Comparison of ENCODE assay signal across 9 mouse cellular contexts in the genomic region with DNA sequence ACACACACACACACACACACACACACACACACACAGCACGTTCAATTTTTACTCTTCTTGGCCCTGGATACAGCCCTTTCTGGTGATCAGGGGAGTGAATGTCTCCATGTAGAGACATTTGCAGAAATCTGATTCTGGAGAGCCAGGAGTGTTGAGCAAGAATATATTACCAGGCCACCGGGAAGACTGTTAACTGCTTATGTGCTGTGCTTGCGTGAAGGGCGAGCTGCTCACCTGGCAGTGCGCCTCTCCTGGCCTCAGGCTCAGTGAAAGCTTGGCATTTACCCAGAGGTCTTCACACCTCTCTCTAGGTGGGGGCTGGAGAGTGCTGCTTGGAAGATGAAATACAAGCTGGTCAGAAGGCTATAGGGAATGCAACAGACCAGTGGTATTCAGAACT.
DNase-seq lines count a peak whose midpoint lies in the region; ATAC-seq and TF ChIP-seq lines count a peak whose summit lies in the region.
"Had no signal": no experiment of that assay in that cellular context is flagged by ENCODE, and none has a peak within 500 bp of the region (broad histone marks: within the 10 kb centered on the region; RNA-seq: fewer than 3 reads in every experiment).

No protein-coding gene starts in this region.

- H3K4me1 ChIP-seq in lung, embryonic 14.5 days (ENCODE audit: insufficient read depth): no peaks in the 10 kb centered on the region
- no peaks in the 10 kb centered on the region for H3K4me1 ChIP-seq in lung, adult 2 months (ENCODE audit: control insufficient read depth, insufficient read depth, low read length)
- no peaks in the 10 kb centered on the region for H3K4me1 ChIP-seq in hindbrain, embryonic 11.5 days (replicated peaks; ENCODE audit: control insufficient read depth, insufficient read depth, low read length)
- peaks cover 5% of the 10 kb centered on the region; the same call in 1 of the 2 replicates for H3K4me1 ChIP-seq in limb, embryonic 11.5 days (ENCODE audit: control insufficient read depth, insufficient read depth, low read length)
- H3K4me1 ChIP-seq in stomach, embryonic 16.5 days (ENCODE audit: control insufficient read depth, insufficient read depth, low read length): peaks cover 4% of the 10 kb centered on the region; the same call in 1 of the 2 replicates

- no peak overlapping the region for H3K4me3 ChIP-seq in lung, embryonic 14.5 days (ENCODE audit: low read depth, low read length)
- H3K4me3 ChIP-seq in lung, adult 2 months (replicated peaks; ENCODE audit: extremely low read depth, low read depth, low read length): no peak overlapping the region
- no peak overlapping the region for H3K4me3 ChIP-seq in hindbrain, embryonic 11.5 days (ENCODE audit: low read depth, low read length)
- no peak overlapping the region for H3K4me3 ChIP-seq in limb, embryonic 11.5 days (ENCODE audit: low read depth, low read length)
- H3K4me3 ChIP-seq in stomach, embryonic 16.5 days (replicated peaks; ENCODE audit: low read length): no peak overlapping the region
- H3K4me3 ChIP-seq: megakaryocyte, embryonic 14.5 days had no signal

- H3K9me3 ChIP-seq in lung, embryonic 14.5 days (ENCODE audit: low read depth, low read length): no peaks in the 10 kb centered on the region
- H3K9me3 ChIP-seq in hindbrain, embryonic 11.5 days (ENCODE audit: control insufficient read depth, low read length): no peaks in the 10 kb centered on the region
- no peaks in the 10 kb centered on the region for H3K9me3 ChIP-seq in limb, embryonic 11.5 days (ENCODE audit: control insufficient read depth, low read length)
- H3K9me3 ChIP-seq in stomach, embryonic 16.5 days (replicated peaks; ENCODE audit: control insufficient read depth, low read length): no peaks in the 10 kb centered on the region
- H3K9me3 ChIP-seq: megakaryocyte, embryonic 14.5 days had no signal

- H3K27me3 ChIP-seq in lung, embryonic 14.5 days (ENCODE audit: insufficient read depth, low read length): no peaks in the 10 kb centered on the region
- H3K27me3 ChIP-seq in hindbrain, embryonic 11.5 days (ENCODE audit: control insufficient read depth, insufficient read depth, low read length): no peaks in the 10 kb centered on the region
- no peaks in the 10 kb centered on the region for H3K27me3 ChIP-seq in limb, embryonic 11.5 days (ENCODE audit: control insufficient read depth, insufficient read depth, low read length)
- no peaks in the 10 kb centered on the region for H3K27me3 ChIP-seq in stomach, embryonic 16.5 days (ENCODE audit: control insufficient read depth, insufficient read depth, low read length)

- no peak overlapping the region for H3K9ac ChIP-seq in lung, embryonic 14.5 days
- no peak overlapping the region for H3K9ac ChIP-seq in hindbrain, embryonic 11.5 days (ENCODE audit: low read depth, low read length)
- no peak overlapping the region for H3K9ac ChIP-seq in limb, embryonic 11.5 days (ENCODE audit: low read length)
- no peak overlapping the region for H3K9ac ChIP-seq in stomach, embryonic 16.5 days (ENCODE audit: low read length)

- H3K36me3 ChIP-seq in lung, embryonic 14.5 days (ENCODE audit: insufficient read depth): no peaks in the 10 kb centered on the region
- H3K36me3 ChIP-seq in hindbrain, embryonic 11.5 days (ENCODE audit: control insufficient read depth, insufficient read depth, low read length): no peaks in the 10 kb centered on the region
- H3K36me3 ChIP-seq in limb, embryonic 11.5 days (ENCODE audit: control insufficient read depth, insufficient read depth, low read length): no peaks in the 10 kb centered on the region
- H3K36me3 ChIP-seq in stomach, embryonic 16.5 days (ENCODE audit: control insufficient read depth, insufficient read depth, low read length): no peaks in the 10 kb centered on the region

- peak; percentile 51 for DNase-seq in lung, embryonic 14.5 days
- DNase-seq in lung, adult 2 months: no peak
- peak; percentile 20 for DNase-seq in hindbrain, embryonic 11.5 days (ENCODE audit: low spot score)
- DNase-seq in limb, embryonic 11.5 days (ENCODE audit: low spot score): peak; percentile 53
- DNase-seq in ovary, postnatal 10 days (ENCODE audit: low spot score): no peak
- DNase-seq in gastrocnemius, postnatal 25 days: no peak

- no peak overlapping the region; the same call in 1 of the 2 replicates for H3K4me2 ChIP-seq in lung, embryonic 14.5 days
- no peak overlapping the region for H3K4me2 ChIP-seq in hindbrain, embryonic 11.5 days (replicated peaks; ENCODE audit: low read depth, low read length)
- H3K4me2 ChIP-seq in limb, embryonic 11.5 days (ENCODE audit: low read depth, severe bottlenecking): no peak overlapping the region; the same call in 1 of the 2 replicates
- no peak overlapping the region for H3K4me2 ChIP-seq in stomach, embryonic 16.5 days (ENCODE audit: low read depth, low read length)

- 34% methylated on average over 5 of the region's 5 CpGs for WGBS in lung, embryonic 14.5 days
- WGBS in lung, adult 2 months: 40% methylated on average over 5 of the region's 5 CpGs
- 56% methylated on average over 5 of the region's 5 CpGs for WGBS in hindbrain, embryonic 11.5 days
- WGBS in limb, embryonic 11.5 days: 18% methylated on average over 5 of the region's 5 CpGs
- WGBS in stomach, embryonic 16.5 days: 27% methylated on average over 5 of the region's 5 CpGs

- no peak for TF ChIP-seq POLR2A in lung, adult 2 months (IDR thresholded peaks at IDR 0.05; ENCODE audit: borderline replicate concordance, extremely low read depth, low read depth, low read length)

- no peak for TF ChIP-seq CTCF in lung, embryonic 14.5 days (IDR thresholded peaks at IDR 0.05; ENCODE audit: low read depth)
- TF ChIP-seq CTCF in lung, adult 2 months (IDR thresholded peaks at IDR 0.05; ENCODE audit: insufficient read depth, low read length): no peak

- no peak overlapping the region for H3K27ac ChIP-seq in lung, embryonic 14.5 days (ENCODE audit: low read depth)
- H3K27ac ChIP-seq in hindbrain, embryonic 11.5 days (ENCODE audit: low read depth, low read length): peak overlapping the region; percentile 12; the same call in 1 of the 2 replicates
- no peak overlapping the region for H3K27ac ChIP-seq in limb, embryonic 11.5 days (replicated peaks; ENCODE audit: low read depth, low read length)
- no peak overlapping the region for H3K27ac ChIP-seq in stomach, embryonic 16.5 days (ENCODE audit: low read length)

- peak; percentile 53; the same call in 1 of the 2 replicates for ATAC-seq in lung, embryonic 14.5 days (ENCODE audit: insufficient read depth)
- ATAC-seq in hindbrain, embryonic 11.5 days (ENCODE audit: low FRiP score): peak; percentile 20; the same call in 1 of the 2 replicates
- peak; percentile 67; the same call in 1 of the 2 replicates for ATAC-seq in limb, embryonic 11.5 days (ENCODE audit: insufficient number of reproducible peaks, low FRiP score, low TSS enrichment, low read depth)
- ATAC-seq in stomach, embryonic 16.5 days (ENCODE audit: insufficient read depth, low FRiP score): peak; percentile 49; the same call in 1 of the 2 replicates
- no peak for ATAC-seq in CD4-positive, CD25-positive, alpha-beta regulatory T cell, adult 4 months

Comparison
In these comparisons a context has a peak if more than half of its experiments do, and no peak if none do; other contexts are left out.
1. DNase-seq: peak in lung, embryonic 14.5 days (single experiment), hindbrain, embryonic 11.5 days (single experiment) and limb, embryonic 11.5 days (single experiment); none in lung, adult 2 months (single experiment), ovary, postnatal 10 days (single experiment) and gastrocnemius, postnatal 25 days (single experiment).